Mouse (Mus musculus) brown adipose tissue, adult 24 weeks (tissue): ENCODE data around the gene Mturn. TPM values are rescaled to one million over a fixed set of nuclear protein-coding genes. Genes with fewer than 3 reads are reported as not detected.

Source experiments
- H3K27ac ChIP-seq: fragments of 200-500 bp; replicated peaks from 2 replicates; pipeline ENCODE4 v1.5.1; 2012; ENCODE audit warnings: low read depth, mild to moderate bottlenecking, low read length
- H3K4me1 ChIP-seq: fragments of 200-500 bp; 2 replicates; pipeline ENCODE4 v1.6.1; 2012; ENCODE audit warnings: low read length, mixed read lengths; ENCODE audit not compliant: control insufficient read depth, insufficient read depth, insufficient read length
- H3K4me3 ChIP-seq: fragments of 200-500 bp; 2 replicates; pipeline ENCODE4 v1.5.1; 2012; ENCODE audit warnings: low read depth, mild to moderate bottlenecking, low read length, moderate library complexity; ENCODE audit not compliant: insufficient read depth
- polyA plus RNA-seq: library from polyadenylated mRNA; stranded (reverse); fragments of >200 nt; gene quantifications from 2 replicates; pipeline ENCODE4 v1.2.4, GENCODE M21; 2012; ENCODE audit not compliant: missing spikeins, insufficient read depth, insufficient read length

The Mturn gene
- polyA plus RNA-seq, 1 experiment: 34.7 TPM

- Histone ChIP-seq H3K4me3 (no peak overlapping the region), H3K27ac (peak overlapping the region; percentile 45; the same call in 1 of the 2 replicates), H3K4me1 (peaks cover 12% of the 10 kb centered on the region)
Measured at GRCm38 (mm10) chr6:54736126-54736525, 54.7 kb downstream of the Mturn start.

- Histone ChIP-seq H3K4me1 (peaks cover 7% of the 10 kb centered on the region), H3K4me3 (no peak overlapping the region), H3K27ac (no peak overlapping the region)
Measured at GRCm38 (mm10) chr6:54737255-54737654, 55.8 kb downstream of the Mturn start.

GRCm38 (mm10) chr6:54737684-54738083 lies 56.3 kb downstream of the Mturn start:
- Histone ChIP-seq H3K27ac (no peak overlapping the region), H3K4me3 (no peak overlapping the region), H3K4me1 (peaks cover 4% of the 10 kb centered on the region)

GRCm38 (mm10) chr6:54749056-54749455 lies 67.6 kb downstream of the Mturn start:
- Histone ChIP-seq H3K27ac (no peak overlapping the region), H3K4me1 (peaks cover 4% of the 10 kb centered on the region; the same call in 1 of the 2 replicates), H3K4me3 (no peak overlapping the region)

GRCm38 (mm10) chr6:54751621-54752020 lies 70.2 kb downstream of the Mturn start:
- no peak overlapping the region; the same call in 1 of the 2 replicates for H3K27ac ChIP-seq
- H3K4me1 ChIP-seq: peaks cover 4% of the 10 kb centered on the region; the same call in 1 of the 2 replicates
- H3K4me3 ChIP-seq: no peak overlapping the region

- Histone ChIP-seq H3K4me3 (no peak overlapping the region), H3K27ac (peak overlapping the region; percentile 47), H3K4me1 (peaks cover 4% of the 10 kb centered on the region; the same call in 1 of the 2 replicates)
Measured at GRCm38 (mm10) chr6:54752076-54752475, 70.7 kb downstream of the Mturn start.

Other genes with a start within 250 kb of the Mturn start
- 0.71 and 1.4 TPM in 2 replicates for gene Scrn1, start 115.1 kb upstream of the Mturn start, polyA plus RNA-seq
- 6.5 and 8.2 TPM in 2 replicates for gene Plekha8, start 86.5 kb upstream of the Mturn start, polyA plus RNA-seq
- gene Fkbp14, start 84.3 kb upstream of the Mturn start, polyA plus RNA-seq: 5.7 and 7.4 TPM in 2 replicates
- 36.9 and 40.8 TPM in 2 replicates for gene Znrf2, start 135.3 kb downstream of the Mturn start, polyA plus RNA-seq